Mouse (Mus musculus): ENCODE measurements around the gene Kbtbd8.

DNA sequence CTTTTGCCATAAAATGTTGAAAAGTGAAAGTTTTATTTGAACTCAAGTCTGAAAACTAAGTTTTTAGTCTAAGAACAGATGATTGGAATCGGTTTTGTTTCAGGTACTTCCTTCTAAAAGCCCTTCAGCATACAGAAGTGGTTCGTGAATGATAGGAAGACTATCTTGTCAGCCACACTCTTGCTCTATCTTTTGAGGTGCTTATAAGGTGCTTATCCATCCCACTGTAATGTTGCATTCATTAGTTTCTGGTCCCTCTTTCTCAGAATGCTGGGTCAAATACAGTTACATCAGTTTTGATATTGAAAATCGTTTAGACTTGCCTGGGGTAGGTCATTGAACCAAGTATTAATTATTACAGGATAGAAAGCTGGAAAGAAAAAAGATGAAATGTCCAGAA, 2.3 kb downstream of the Kbtbd8 start:
- TF ChIP-seq CTCF (IDR thresholded peaks at IDR 0.05; ENCODE audit: low read depth, low read length), result no peak
- TF ChIP-seq GATA1 (IDR thresholded peaks at IDR 0.05; ENCODE audit: borderline replicate concordance, low read length), result no peak
- no peak for TF ChIP-seq TAL1 (conservative IDR thresholded peaks at IDR 0.05; ENCODE audit: low read depth, low read length)
- no peak for TF ChIP-seq GATA2 (IDR thresholded peaks at IDR 0.05; ENCODE audit: borderline replicate concordance, low read depth, low read length)
- TF ChIP-seq POLR2AphosphoS5 (IDR thresholded peaks at IDR 0.05; ENCODE audit: insufficient replicate concordance, low read depth, low read length), result no peak

All from G1E (cell line).